Mouse (Mus musculus) lung, adult 2 months (tissue): Measurements from ENCODE around the gene Lrg1.

Source experiments
- CTCF ChIP-seq: fragments of 200-500 bp; IDR thresholded peaks from 2 replicates; pipeline ENCODE4 v1.5.1; 2011; ENCODE audit warnings: mild to moderate bottlenecking, low read length, control low read depth; ENCODE audit not compliant: insufficient read depth
- POLR2A ChIP-seq: fragments of 200-500 bp; IDR thresholded peaks from 2 replicates; pipeline ENCODE4 v1.6.1; 2011; ENCODE audit warnings: low read depth, mild to moderate bottlenecking, control low read depth, low read length, borderline replicate concordance; ENCODE audit errors: extremely low read depth

DNA sequence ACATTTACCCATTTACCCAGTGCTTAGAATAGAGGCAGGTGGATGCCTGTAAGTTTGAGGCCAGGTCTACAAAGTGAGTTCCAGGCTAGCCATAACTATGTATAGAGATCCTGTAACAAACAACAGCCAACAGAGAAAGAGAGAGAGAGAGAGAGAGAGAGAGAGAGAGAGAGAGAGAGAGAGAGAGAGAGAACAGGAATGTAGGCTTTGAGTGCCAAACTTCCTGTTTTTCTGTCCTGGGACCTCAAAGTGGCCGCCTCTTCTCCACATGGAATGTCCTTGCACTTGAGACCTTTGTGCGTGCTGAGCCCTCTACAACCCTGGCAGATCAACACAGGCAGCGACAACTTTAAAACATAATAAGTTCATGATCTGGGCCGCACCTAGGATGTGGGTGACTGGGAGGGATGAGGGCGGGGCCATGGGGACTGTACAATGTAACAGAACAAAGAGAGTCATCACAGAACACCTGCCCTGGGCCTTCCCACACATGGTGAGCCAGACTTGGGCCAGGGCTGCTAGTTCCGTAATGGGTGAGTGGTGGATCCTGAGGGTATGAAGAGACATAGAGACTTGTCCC lies 41.8 kb upstream of the Lrg1 start:
- TF ChIP-seq POLR2A (no peak), CTCF (no peak)
